Mouse (Mus musculus): ENCODE data around the gene Gpr157.

Gene Gpr157

GRCm38 (mm10) chr4:150152483-150152882, 65.3 kb downstream of the Gpr157 start:
- no peak for DNase-seq

- DNase-seq, result no peak
Observed at GRCm38 (mm10) chr4:150155301-150155700, 68.1 kb downstream of the Gpr157 start.
